Mouse (Mus musculus): Measurements from ENCODE around the gene Pou2f1. TPM values are rescaled to one million over a fixed set of nuclear protein-coding genes. Genes with fewer than 3 reads are reported as not detected.

Pou2f1 gene
- total RNA-seq, 1 experiment from 2014 or later: 15.9 TPM

GRCm38 (mm10) chr1:165852131-165852530 lies 150.3 kb downstream of the Pou2f1 start:
- no peak for ATAC-seq (replicated peaks; ENCODE audit: low read depth, poor library complexity, severe bottlenecking)

- no peak for ATAC-seq (replicated peaks; ENCODE audit: low read depth, poor library complexity, severe bottlenecking)
Measured at GRCm38 (mm10) chr1:165849458-165850445, 152.7 kb downstream of the Pou2f1 start.

- ATAC-seq (replicated peaks; ENCODE audit: low read depth, poor library complexity, severe bottlenecking): peak; percentile 17
Measured at GRCm38 (mm10) chr1:165848881-165849280, 153.6 kb downstream of the Pou2f1 start.

GRCm38 (mm10) chr1:165848417-165848816 lies 154.1 kb downstream of the Pou2f1 start:
- ATAC-seq (replicated peaks; ENCODE audit: low read depth, poor library complexity, severe bottlenecking): no peak

- peak; percentile 43 for ATAC-seq (replicated peaks; ENCODE audit: low read depth, poor library complexity, severe bottlenecking)
Measured at GRCm38 (mm10) chr1:165845366-165845765, 157.1 kb downstream of the Pou2f1 start.

GRCm38 (mm10) chr1:165844956-165845355 lies 157.5 kb downstream of the Pou2f1 start:
- peak; percentile 43 for ATAC-seq (replicated peaks; ENCODE audit: low read depth, poor library complexity, severe bottlenecking)

- ATAC-seq (replicated peaks; ENCODE audit: low read depth, poor library complexity, severe bottlenecking): peak; percentile 12; the same call in 1 of the 2 replicates
Measured at GRCm38 (mm10) chr1:165844466-165844951, 158.0 kb downstream of the Pou2f1 start.

GRCm38 (mm10) chr1:165843586-165843985 lies 158.9 kb downstream of the Pou2f1 start:
- no peak for ATAC-seq (replicated peaks; ENCODE audit: low read depth, poor library complexity, severe bottlenecking)

- no peak for ATAC-seq (replicated peaks; ENCODE audit: low read depth, poor library complexity, severe bottlenecking)
Measured at GRCm38 (mm10) chr1:165842170-165842569, 160.3 kb downstream of the Pou2f1 start.

GRCm38 (mm10) chr1:165840548-165841230 lies 161.8 kb downstream of the Pou2f1 start:
- peak; percentile 53 for ATAC-seq (replicated peaks; ENCODE audit: low read depth, poor library complexity, severe bottlenecking)

GRCm38 (mm10) chr1:165839201-165839600 lies 163.3 kb downstream of the Pou2f1 start:
- ATAC-seq (replicated peaks; ENCODE audit: low read depth, poor library complexity, severe bottlenecking): no peak

GRCm38 (mm10) chr1:165837546-165837945 lies 164.9 kb downstream of the Pou2f1 start:
- no peak for ATAC-seq (replicated peaks; ENCODE audit: low read depth, poor library complexity, severe bottlenecking)

GRCm38 (mm10) chr1:165836461-165836860 lies 166.0 kb downstream of the Pou2f1 start:
- no peak for ATAC-seq (replicated peaks; ENCODE audit: low read depth, poor library complexity, severe bottlenecking)

GRCm38 (mm10) chr1:165834633-165834975 lies 167.9 kb downstream of the Pou2f1 start:
- no peak for ATAC-seq (replicated peaks; ENCODE audit: low read depth, poor library complexity, severe bottlenecking)

GRCm38 (mm10) chr1:165833910-165834632 lies 168.4 kb downstream of the Pou2f1 start:
- 0 out of 2 replicates have a peak, but pooled peaks have one; percentile 54 for ATAC-seq (replicated peaks; ENCODE audit: low read depth, poor library complexity, severe bottlenecking)

GRCm38 (mm10) chr1:165833244-165833643 lies 169.2 kb downstream of the Pou2f1 start:
- ATAC-seq (replicated peaks; ENCODE audit: low read depth, poor library complexity, severe bottlenecking): no peak

GRCm38 (mm10) chr1:165829890-165830289 lies 172.6 kb downstream of the Pou2f1 start:
- ATAC-seq (replicated peaks; ENCODE audit: low read depth, poor library complexity, severe bottlenecking): no peak

- ATAC-seq (replicated peaks; ENCODE audit: low read depth, poor library complexity, severe bottlenecking): peak; percentile 42; the same call in 1 of the 2 replicates
Measured at GRCm38 (mm10) chr1:165828615-165829014, 173.9 kb downstream of the Pou2f1 start.

- no peak for ATAC-seq (replicated peaks; ENCODE audit: low read depth, poor library complexity, severe bottlenecking)
Measured at GRCm38 (mm10) chr1:165828173-165828572, 174.3 kb downstream of the Pou2f1 start.

GRCm38 (mm10) chr1:165822031-165822430 lies 180.4 kb downstream of the Pou2f1 start:
- no peak for ATAC-seq (replicated peaks; ENCODE audit: low read depth, poor library complexity, severe bottlenecking)

Data from common myeloid progenitor, adult 5-6 weeks (primary cell).